Mouse (Mus musculus) v-Abl transformed pro-B cells (cell line): ENCODE measurements around the gene Ccdc9b.

Experiments used
- in situ Hi-C, 2 experiments: fragments of 400-800 bp; cut with MboI; formaldehyde crosslinking; loops; one replicate each; pipeline ENCODE4 v1.15.1; 2025; ENCODE audit not compliant: unreplicated experiment in 2 of 2

Gene Ccdc9b

GRCm38 (mm10) chr2:118761906-118762783 lies at the start of gene Ccdc9b:
Gene Ccdc9b, minus strand, starts transcription at chr2:118762661.
- in situ Hi-C loops = loop anchor here (5.0 to 25.0 kb wide), 5 partner anchors 125 to 1225 kb away; no protein-coding TSS in a partner anchor

- in situ Hi-C loops = no loop called here
Measured at GRCm38 (mm10) chr2:118810861-118811260, 48.4 kb upstream of the Ccdc9b start.

- in situ Hi-C loops = no loop called here
Measured at GRCm38 (mm10) chr2:118806860-118807259, 44.4 kb upstream of the Ccdc9b start.

- in situ Hi-C loops = no loop called here
Measured at GRCm38 (mm10) chr2:118805756-118806155, 43.3 kb upstream of the Ccdc9b start.

GRCm38 (mm10) chr2:118805137-118805536 lies 42.7 kb upstream of the Ccdc9b start:
- in situ Hi-C loops = no loop called here

- in situ Hi-C loops = no loop called here
Measured at GRCm38 (mm10) chr2:118804474-118804873, 42.0 kb upstream of the Ccdc9b start.

GRCm38 (mm10) chr2:118802542-118803118 lies 40.2 kb upstream of the Ccdc9b start:
- in situ Hi-C loops = no loop called here

GRCm38 (mm10) chr2:118793636-118794035 lies 31.2 kb upstream of the Ccdc9b start:
- in situ Hi-C loops = no loop called here

GRCm38 (mm10) chr2:118792259-118792613 lies 29.8 kb upstream of the Ccdc9b start:
- in situ Hi-C loops = no loop called here

- in situ Hi-C loops = no loop called here
Measured at GRCm38 (mm10) chr2:118791591-118792258, 29.3 kb upstream of the Ccdc9b start.

GRCm38 (mm10) chr2:118790551-118791525 lies 28.4 kb upstream of the Ccdc9b start:
- in situ Hi-C loops = no loop called here

- in situ Hi-C loops = no loop called here
Measured at GRCm38 (mm10) chr2:118790221-118790550, 27.7 kb upstream of the Ccdc9b start.

GRCm38 (mm10) chr2:118789501-118789900 lies 27.0 kb upstream of the Ccdc9b start:
- in situ Hi-C loops = no loop called here

- in situ Hi-C loops = no loop called here
Measured at GRCm38 (mm10) chr2:118786525-118786924, 24.1 kb upstream of the Ccdc9b start.

- in situ Hi-C loops = no loop called here
Measured at GRCm38 (mm10) chr2:118783663-118784062, 21.2 kb upstream of the Ccdc9b start.

GRCm38 (mm10) chr2:118783093-118783492 lies 20.6 kb upstream of the Ccdc9b start:
- in situ Hi-C loops = no loop called here

- in situ Hi-C loops = no loop called here
Measured at GRCm38 (mm10) chr2:118782303-118782702, 19.8 kb upstream of the Ccdc9b start.

GRCm38 (mm10) chr2:118781115-118781514 lies 18.7 kb upstream of the Ccdc9b start:
- in situ Hi-C loops = no loop called here

GRCm38 (mm10) chr2:118779504-118780480 lies 17.3 kb upstream of the Ccdc9b start, which contains the start of gene Disp2:
Gene Disp2, plus strand, starts transcription at chr2:118779719.
- in situ Hi-C loops = no loop called here
